Mouse (Mus musculus): ENCODE measurements around the gene Fabp1. TPM values are rescaled to one million over a fixed set of nuclear protein-coding genes. Genes with fewer than 3 reads are reported as not detected.

Gene Fabp1
- total and polyA plus RNA-seq, 3 experiments = not detected

GRCm38 (mm10) chr6:71172812-71173580, 26.6 kb upstream of the Fabp1 start:
- H3K36me3 ChIP-seq (replicated peaks in 1 of 2; ENCODE audit: control insufficient read depth in 1 of 2, insufficient read depth in 1 of 2, low read length in 1 of 2) = no peaks in the 10 kb centered on the region
- in situ Hi-C loops (cut with MboI; ENCODE audit: low pct_ligation_motif_present, low pct_unique_long_range_greater_than_20kb, low sequenced_read_pairs) = loop anchor here (10.0 kb wide), 1 partner anchor 52 kb away; no protein-coding TSS in a partner anchor

GRCm38 (mm10) chr6:71180596-71180995, 19.0 kb upstream of the Fabp1 start:
- in situ Hi-C loops (cut with MboI; ENCODE audit: low pct_ligation_motif_present, low pct_unique_long_range_greater_than_20kb, low sequenced_read_pairs) (no loop called here), dilution Hi-C loops (cut with MboI; ENCODE audit: extremely low pct_ligation_motif_present, extremely low pct_unique_long_range_greater_than_20kb, low sequenced_read_pairs) (no loop called here)
- no peak for DNase-seq (ENCODE audit: extremely low read depth)
- Histone ChIP-seq H3K9ac (ENCODE audit: insufficient read depth, low read depth) (no peak overlapping the region), H3K9me3 (replicated peaks; ENCODE audit: low read length) (no peaks in the 10 kb centered on the region), H3K36me3 (replicated peaks in 1 of 2; ENCODE audit: control insufficient read depth in 1 of 2, insufficient read depth in 1 of 2, low read length in 1 of 2) (no peaks in the 10 kb centered on the region), H3K4me2 (ENCODE audit: insufficient read depth, low read depth, poor library complexity, severe bottlenecking) (no peak overlapping the region), H3K4me3 (replicated peaks in 1 of 3; ENCODE audit: low read depth in 2 of 3, low read length in 2 of 3, poor library complexity in 1 of 3) (no peak overlapping the region), H3K79me2 (replicated peaks; ENCODE audit: control insufficient read depth, extremely low read depth, insufficient read depth, poor library complexity, severe bottlenecking) (no peaks in the 10 kb centered on the region), H3K27ac (ENCODE audit: insufficient read depth, low read depth) (no peak overlapping the region), H3K27me3 (replicated peaks) (no peaks in the 10 kb centered on the region), H3K4me1 (ENCODE audit: control insufficient read depth in 1 of 2, insufficient read depth in 2 of 2) (no peaks in the 10 kb centered on the region)
- TF ChIP-seq RAD21 (IDR thresholded peaks at IDR 0.05; ENCODE audit: low read depth, low read length) (no peak), MYC (IDR thresholded peaks at IDR 0.05; ENCODE audit: low read depth, low read length) (no peak), ZKSCAN1 (IDR thresholded peaks at IDR 0.05; ENCODE audit: borderline replicate concordance, low read depth, low read length) (no peak), ZMIZ1 (IDR thresholded peaks at IDR 0.05; ENCODE audit: low read depth, low read length) (no peak), NRF1 (IDR thresholded peaks at IDR 0.05; ENCODE audit: low read depth, low read length) (no peak), CHD2 (IDR thresholded peaks at IDR 0.05; ENCODE audit: low read length) (no peak), TCF12 (IDR thresholded peaks at IDR 0.05; ENCODE audit: low read depth, low read length) (no peak), BHLHE40 (IDR thresholded peaks at IDR 0.05; ENCODE audit: low read depth, low read length) (no peak), MXI1 (IDR thresholded peaks at IDR 0.05; ENCODE audit: low read depth, low read length) (no peak), RCOR1 (conservative IDR thresholded peaks at IDR 0.05; ENCODE audit: low read depth, low read length) (no peak), POLR2AphosphoS2 (IDR thresholded peaks at IDR 0.05; ENCODE audit: low read depth, low read length) (no peak), CHD1 (IDR thresholded peaks at IDR 0.05; ENCODE audit: low read depth, low read length) (no peak), JUN (IDR thresholded peaks at IDR 0.05; ENCODE audit: insufficient read depth, low read depth, low read length) (no peak), MAFK (IDR thresholded peaks at IDR 0.05; ENCODE audit: insufficient replicate concordance, low read length) (no peak), POLR2A (IDR thresholded peaks at IDR 0.05; ENCODE audit: low read depth, low read length) (no peak)

More at GRCm38 (mm10) chr6:71172812-71173580, 26.6 kb upstream of the Fabp1 start:
- DNase-seq (ENCODE audit: extremely low read depth) = no peak
- TF ChIP-seq IRF4 (IDR thresholded peaks at IDR 0.05; ENCODE audit: low read depth, low read length) = no peak
- no peak for TF ChIP-seq HCFC1 (IDR thresholded peaks at IDR 0.05; ENCODE audit: low read depth, low read length)
- TF ChIP-seq MAFK (IDR thresholded peaks at IDR 0.05; ENCODE audit: insufficient replicate concordance, low read length) = no peak
- TF ChIP-seq USF2 (conservative IDR thresholded peaks at IDR 0.05; ENCODE audit: low read depth, low read length) = no peak
- no peak for TF ChIP-seq POLR2A (IDR thresholded peaks at IDR 0.05; ENCODE audit: low read depth, low read length)
- TF ChIP-seq SIN3A (IDR thresholded peaks at IDR 0.05; ENCODE audit: low read length) = no peak
- no peak for TF ChIP-seq RCOR1 (conservative IDR thresholded peaks at IDR 0.05; ENCODE audit: low read depth, low read length)
- TF ChIP-seq USF1 (IDR thresholded peaks at IDR 0.05; ENCODE audit: low read depth, low read length) = no peak
- no peak for TF ChIP-seq BHLHE40 (IDR thresholded peaks at IDR 0.05; ENCODE audit: low read depth, low read length)
- TF ChIP-seq EP300 (IDR thresholded peaks at IDR 0.05; ENCODE audit: low read length) = no peak
- TF ChIP-seq PAX5 (IDR thresholded peaks at IDR 0.05; ENCODE audit: low read length) = no peak
- no peak for TF ChIP-seq RAD21 (IDR thresholded peaks at IDR 0.05; ENCODE audit: low read depth, low read length)
- no peak for TF ChIP-seq MYC (IDR thresholded peaks at IDR 0.05; ENCODE audit: low read depth, low read length)
- TF ChIP-seq MAX (IDR thresholded peaks at IDR 0.05; ENCODE audit: low read length) = no peak
- H3K4me2 ChIP-seq (ENCODE audit: insufficient read depth, low read depth, poor library complexity, severe bottlenecking) = no peak overlapping the region
- no peaks in the 10 kb centered on the region for H3K79me2 ChIP-seq (replicated peaks; ENCODE audit: control insufficient read depth, extremely low read depth, insufficient read depth, poor library complexity, severe bottlenecking)
- no peak overlapping the region for H3K9ac ChIP-seq (ENCODE audit: insufficient read depth, low read depth)
- peaks cover 0 to 8% of the 10 kb centered on the region in 2 experiments; a peak in 3 of 4 replicates for H3K4me1 ChIP-seq (ENCODE audit: control insufficient read depth in 1 of 2, insufficient read depth in 2 of 2)
- H3K27ac ChIP-seq (ENCODE audit: insufficient read depth, low read depth) = no peak overlapping the region
- no peaks in the 10 kb centered on the region for H3K27me3 ChIP-seq (replicated peaks)
- H3K9me3 ChIP-seq (replicated peaks; ENCODE audit: low read length) = no peaks in the 10 kb centered on the region
- dilution Hi-C loops (cut with MboI; ENCODE audit: extremely low pct_ligation_motif_present, extremely low pct_unique_long_range_greater_than_20kb, low sequenced_read_pairs) = no loop called here
- H3K4me3 ChIP-seq (replicated peaks in 1 of 3; ENCODE audit: low read depth in 2 of 3, low read length in 2 of 3, poor library complexity in 1 of 3) = no peak overlapping the region

Data from CH12.LX (cell line).